Mouse (Mus musculus): ENCODE data around the gene Crtc1.

GRCm38 (mm10) chr8:70459636-70460035 is 20.3 kb upstream of the Crtc1 start:
- TF ChIP-seq POLR2A (IDR thresholded peaks at IDR 0.05; ENCODE audit: borderline replicate concordance, extremely low read depth, low read depth, low read length) (no peak), CTCF (IDR thresholded peaks at IDR 0.05; ENCODE audit: insufficient read depth, low read length) (no peak)
